Mouse (Mus musculus): ENCODE results near the gene Pcna.

DNA sequence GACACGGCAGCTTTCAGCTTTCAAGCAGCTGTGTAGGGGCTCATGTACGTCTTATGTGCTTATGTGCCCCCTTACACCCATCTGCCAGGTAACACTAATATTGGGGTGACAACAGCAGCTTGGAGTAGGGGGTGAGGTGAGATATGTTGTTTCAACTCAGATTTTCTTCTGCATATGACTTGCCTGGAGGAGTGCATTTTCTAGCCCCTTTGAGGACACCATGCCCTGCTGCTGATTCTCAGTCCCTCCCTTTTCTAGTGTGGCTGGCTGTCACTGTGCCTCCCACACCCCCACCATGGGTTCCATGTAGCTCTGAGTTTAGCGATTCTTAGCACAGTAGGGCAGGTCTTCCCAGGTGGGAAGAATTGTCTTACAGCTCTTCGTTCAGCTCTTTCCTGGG, 48.3 kb upstream of the Pcna start:
- no peak for TF ChIP-seq CTCF (IDR thresholded peaks at IDR 0.05; ENCODE audit: insufficient read depth, low read depth, low read length)
- no peak for TF ChIP-seq POLR2A (IDR thresholded peaks at IDR 0.05; ENCODE audit: insufficient read depth, low read depth, low read length)

Data from olfactory bulb, adult 2 months (tissue).